ENCODE assay signal across 10 mouse cellular contexts in genomic region chr13:34708955-34709354, GRCm38 (mm10). TPM values are rescaled to one million over a fixed set of nuclear protein-coding genes. Genes with fewer than 3 reads are reported as not detected.
DNase-seq lines count a peak whose midpoint lies in the region; ATAC-seq lines count a peak whose summit lies in the region.
"Had no signal": no experiment of that assay in that cellular context is flagged by ENCODE, and none has a peak within 500 bp of the region (broad histone marks: within the 10 kb centered on the region; RNA-seq: fewer than 3 reads in every experiment).

No protein-coding gene starts in this region.

- H3K9me3 ChIP-seq in heart, embryonic 11.5 days (replicated peaks; ENCODE audit: control insufficient read depth, low read length), result no peaks in the 10 kb centered on the region
- H3K9me3 ChIP-seq: embryonic facial prominence, embryonic 13.5 days had no signal

- H3K4me1 ChIP-seq in brown adipose tissue, adult 24 weeks (ENCODE audit: control insufficient read depth, insufficient read depth, insufficient read length, low read length), result peaks cover 3% of the 10 kb centered on the region
- peaks cover 3% of the 10 kb centered on the region; the same call in 1 of the 2 replicates for H3K4me1 ChIP-seq in heart, embryonic 11.5 days (ENCODE audit: control insufficient read depth, insufficient read depth, low read length)

- peak overlapping the region; percentile 79 for H3K27ac ChIP-seq in brown adipose tissue, adult 24 weeks (replicated peaks; ENCODE audit: low read depth, low read length)
- peak overlapping the region; percentile 41; the same call in 1 of the 2 replicates for H3K27ac ChIP-seq in heart, embryonic 11.5 days (ENCODE audit: low read depth, low read length)
- H3K27ac ChIP-seq: embryonic facial prominence, embryonic 13.5 days had no signal

- H3K36me3 ChIP-seq in heart, embryonic 11.5 days (ENCODE audit: control insufficient read depth, insufficient read depth, low read length), result no peaks in the 10 kb centered on the region
- H3K36me3 ChIP-seq: embryonic facial prominence, embryonic 13.5 days had no signal

- no peak for ATAC-seq in heart, embryonic 11.5 days (replicated peaks; ENCODE audit: insufficient number of reproducible peaks, low FRiP score, low TSS enrichment)

- no peaks in the 10 kb centered on the region for H3K27me3 ChIP-seq in heart, embryonic 11.5 days (ENCODE audit: control insufficient read depth, insufficient read depth, low read length)
- H3K27me3 ChIP-seq: embryonic facial prominence, embryonic 13.5 days; megakaryocyte, embryonic 14.5 days had no signal

- H3K4me2 ChIP-seq in heart, embryonic 11.5 days, result no peak overlapping the region
- H3K4me2 ChIP-seq: embryonic facial prominence, embryonic 13.5 days had no signal

- WGBS in heart, embryonic 11.5 days (ENCODE audit: insufficient replicate concordance), result 47% methylated on average over 3 of the region's 3 CpGs

- no peak overlapping the region for H3K4me3 ChIP-seq in brown adipose tissue, adult 24 weeks (ENCODE audit: insufficient read depth, low read depth, low read length)
- H3K4me3 ChIP-seq in heart, embryonic 11.5 days (ENCODE audit: low read depth, low read length), result no peak overlapping the region
- H3K4me3 ChIP-seq: embryonic facial prominence, embryonic 13.5 days; megakaryocyte, embryonic 14.5 days had no signal

- H3K9ac ChIP-seq in heart, embryonic 11.5 days (ENCODE audit: low read depth, low read length), result no peak overlapping the region
- H3K9ac ChIP-seq: embryonic facial prominence, embryonic 13.5 days had no signal

- peak; percentile 7 to 16 for DNase-seq in cerebellum, adult 18-20 months
- no peak for DNase-seq in cerebellum, adult 8-10 months
- DNase-seq in kidney, postnatal 36 days, result peak; percentile 87 to 95
- peak; percentile 84 to 92 for DNase-seq in lung, postnatal 4 days
- no peak for DNase-seq in c-Kit-positive CD71-positive TER-119-positive erythroid progenitor cells, embryonic 14.5 days (ENCODE audit: low spot score)
- no peak for DNase-seq in T-cell, adult 2 months (ENCODE audit: low spot score)

RNA-seq across cellular contexts. Expression of gene Fam50b, which starts 25.7 kb away (rescaled TPM):
- polyA plus RNA-seq in brown adipose tissue, adult 24 weeks (2012; ENCODE audit: insufficient read depth, insufficient read length, missing spikeins), result not detected in 2 replicates
- not detected in 2 replicates for polyA plus RNA-seq in heart, embryonic 11.5 days (2014; fragmentation: Nextera tagmentation; extraction: Ambion mirVana)
- polyA plus RNA-seq: embryonic facial prominence, embryonic 13.5 days had no signal

RNA-seq across cellular contexts. Expression of gene Pxdc1, which starts 55.7 kb away (rescaled TPM):
- polyA plus RNA-seq in brown adipose tissue, adult 24 weeks (2012; ENCODE audit: insufficient read depth, insufficient read length, missing spikeins), result 10.1 and 12.9 TPM in 2 replicates
- polyA plus RNA-seq in heart, embryonic 11.5 days (2014; fragmentation: Nextera tagmentation; extraction: Ambion mirVana), result 14.4 and 16.6 TPM in 2 replicates

Comparison
In these comparisons a context has a peak if more than half of its experiments do, and no peak if none do; other contexts are left out.
1. DNase-seq: peak in cerebellum, adult 18-20 months (2 of 2), kidney, postnatal 36 days (2 of 2) and lung, postnatal 4 days (2 of 2); none in cerebellum, adult 8-10 months (single experiment), c-Kit-positive CD71-positive TER-119-positive erythroid progenitor cells, embryonic 14.5 days (single experiment) and T-cell, adult 2 months (single experiment).